Mouse (Mus musculus) megakaryocyte, embryonic 14.5 days (primary cell): ENCODE measurements at regions not wholly inside any gene's neighbourhood (a gene's known extent, or its start where the extent isn't known, plus 50 kb on each side); places are given as distances from the start of the nearest gene placed in this dataset.

Experiments
- FLI1 ChIP-seq: IDR thresholded peaks from 2 replicates; pipeline ENCODE4 v1.6.1; 2012; ENCODE audit warnings: low read length, inconsistent platforms, mixed read lengths
- GATA1 ChIP-seq: IDR thresholded peaks from 3 replicates; pipeline ENCODE4 v1.6.1; 2012; ENCODE audit warnings: mixed read lengths, low read length, inconsistent platforms, borderline replicate concordance

GRCm38 (mm10) chr13:81020106-81020747 is 137.0 kb downstream of the Arrdc3 start:
- no peak for TF ChIP-seq FLI1
- TF ChIP-seq GATA1: no peak
